Mouse (Mus musculus): ENCODE measurements around the gene Methig1. TPM values are rescaled to one million over a fixed set of nuclear protein-coding genes. Genes with fewer than 3 reads are reported as not detected.

Methig1 gene
- polyA plus RNA-seq, 1 experiment: not detected

- TF ChIP-seq CTCF (IDR thresholded peaks at IDR 0.05; ENCODE audit: borderline replicate concordance, insufficient read depth, low read length) (no peak), POLR2A (IDR thresholded peaks at IDR 0.05; ENCODE audit: low read depth, low read length) (no peak)
- Histone ChIP-seq H3K4me1 (ENCODE audit: control insufficient read depth, insufficient read depth, low read length) (peaks cover 2% of the 10 kb centered on the region; the same call in 1 of the 2 replicates), H3K4me3 (ENCODE audit: insufficient read depth, low read length) (no peak overlapping the region), H3K27ac (ENCODE audit: insufficient read depth, low read length) (no peak overlapping the region)
These were observed 61.1 kb downstream of the Methig1 start for GRCm38 (mm10) chr15:100414011-100414410.

DNA sequence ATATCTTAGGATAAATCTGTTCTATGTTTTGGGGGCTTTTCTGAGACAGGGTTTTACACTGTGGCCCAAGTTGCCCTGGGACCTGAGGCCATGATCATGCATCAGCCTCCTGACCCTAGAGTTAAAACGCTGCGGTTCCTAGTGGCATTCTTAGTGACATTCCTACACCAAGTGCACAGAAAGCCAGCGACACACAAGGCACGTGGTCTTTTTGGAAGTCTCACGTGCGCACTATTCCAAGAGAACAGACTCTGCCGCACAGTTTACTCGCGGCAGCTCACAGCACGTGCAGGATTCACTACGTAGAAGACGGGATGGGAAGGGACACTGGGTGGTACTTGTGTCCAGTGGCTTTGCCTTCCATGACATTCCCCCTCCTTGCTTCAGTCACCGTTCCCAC lies 62.0 kb downstream of the Methig1 start:
- H3K27ac ChIP-seq (ENCODE audit: insufficient read depth, low read length): no peak overlapping the region
- no peak overlapping the region for H3K4me3 ChIP-seq (ENCODE audit: insufficient read depth, low read length)
- peaks cover 10% of the 10 kb centered on the region for H3K4me1 ChIP-seq (ENCODE audit: control insufficient read depth, insufficient read depth, low read length)
- TF ChIP-seq POLR2A (IDR thresholded peaks at IDR 0.05; ENCODE audit: low read depth, low read length): no peak
- no peak for TF ChIP-seq CTCF (IDR thresholded peaks at IDR 0.05; ENCODE audit: borderline replicate concordance, insufficient read depth, low read length)

- Histone ChIP-seq H3K4me1 (ENCODE audit: control insufficient read depth, insufficient read depth, low read length) (peaks cover 13% of the 10 kb centered on the region), H3K4me3 (ENCODE audit: insufficient read depth, low read length) (no peak overlapping the region), H3K27ac (ENCODE audit: insufficient read depth, low read length) (no peak overlapping the region)
- TF ChIP-seq POLR2A (IDR thresholded peaks at IDR 0.05; ENCODE audit: low read depth, low read length) (no peak), CTCF (IDR thresholded peaks at IDR 0.05; ENCODE audit: borderline replicate concordance, insufficient read depth, low read length) (no peak)
These were observed 62.7 kb downstream of the Methig1 start for GRCm38 (mm10) chr15:100415684-100416083.

DNA sequence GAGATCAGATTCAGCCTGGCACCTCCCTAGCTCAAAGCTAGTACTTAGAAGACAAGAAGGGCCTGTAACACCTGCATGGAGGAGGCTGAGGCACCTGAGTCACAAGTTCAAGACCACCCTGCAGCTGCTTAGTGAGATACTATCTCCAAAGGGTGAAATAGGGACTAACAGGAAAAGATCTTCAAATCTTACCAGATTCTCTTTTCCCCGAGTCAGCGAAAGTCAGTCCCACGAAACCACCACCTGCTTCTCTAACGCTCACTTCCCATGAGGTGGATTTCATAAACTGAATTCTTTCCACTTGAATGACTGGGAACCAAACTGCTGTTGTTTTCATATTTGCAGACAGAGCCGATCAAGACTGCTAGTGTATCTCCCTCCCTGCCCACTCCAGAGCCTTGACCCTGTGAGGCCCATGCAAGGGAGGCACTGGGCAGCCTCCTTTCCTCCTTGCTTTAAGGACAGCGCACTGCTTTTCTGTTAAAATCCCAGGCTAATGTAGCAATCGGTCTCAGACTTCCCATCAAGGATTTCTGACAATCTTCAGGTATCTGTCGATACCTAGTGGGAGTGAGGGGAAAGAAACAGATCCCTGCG lies 65.0 kb downstream of the Methig1 start:
- Histone ChIP-seq H3K4me3 (ENCODE audit: insufficient read depth, low read length) (no peak overlapping the region), H3K27ac (ENCODE audit: insufficient read depth, low read length) (no peak overlapping the region), H3K4me1 (ENCODE audit: control insufficient read depth, insufficient read depth, low read length) (peaks cover 17% of the 10 kb centered on the region)
- TF ChIP-seq CTCF (IDR thresholded peaks at IDR 0.05; ENCODE audit: borderline replicate concordance, insufficient read depth, low read length): no peak
- no peak for TF ChIP-seq POLR2A (IDR thresholded peaks at IDR 0.05; ENCODE audit: low read depth, low read length)

DNA sequence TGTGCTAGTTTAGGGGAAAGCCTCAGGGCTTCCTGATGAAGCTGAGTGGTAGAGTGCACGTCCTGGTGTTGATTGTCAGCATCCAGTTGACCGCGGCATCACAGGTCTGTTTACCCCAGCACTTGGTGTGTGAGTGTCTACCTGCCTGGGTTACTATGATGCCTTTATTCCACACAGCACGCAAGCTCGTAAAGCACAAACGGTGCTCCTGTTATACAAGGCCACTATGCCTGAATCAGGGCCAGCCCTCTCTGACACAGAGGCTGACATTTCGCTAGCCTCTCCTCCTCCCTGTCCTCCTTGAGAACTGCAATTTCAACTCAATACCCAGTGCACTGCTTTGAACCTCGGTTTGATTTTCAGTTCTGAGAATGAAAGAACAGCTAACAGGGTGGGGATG lies 66.4 kb downstream of the Methig1 start:
- no peak overlapping the region for H3K27ac ChIP-seq (ENCODE audit: insufficient read depth, low read length)
- no peak overlapping the region for H3K4me3 ChIP-seq (ENCODE audit: insufficient read depth, low read length)

DNA sequence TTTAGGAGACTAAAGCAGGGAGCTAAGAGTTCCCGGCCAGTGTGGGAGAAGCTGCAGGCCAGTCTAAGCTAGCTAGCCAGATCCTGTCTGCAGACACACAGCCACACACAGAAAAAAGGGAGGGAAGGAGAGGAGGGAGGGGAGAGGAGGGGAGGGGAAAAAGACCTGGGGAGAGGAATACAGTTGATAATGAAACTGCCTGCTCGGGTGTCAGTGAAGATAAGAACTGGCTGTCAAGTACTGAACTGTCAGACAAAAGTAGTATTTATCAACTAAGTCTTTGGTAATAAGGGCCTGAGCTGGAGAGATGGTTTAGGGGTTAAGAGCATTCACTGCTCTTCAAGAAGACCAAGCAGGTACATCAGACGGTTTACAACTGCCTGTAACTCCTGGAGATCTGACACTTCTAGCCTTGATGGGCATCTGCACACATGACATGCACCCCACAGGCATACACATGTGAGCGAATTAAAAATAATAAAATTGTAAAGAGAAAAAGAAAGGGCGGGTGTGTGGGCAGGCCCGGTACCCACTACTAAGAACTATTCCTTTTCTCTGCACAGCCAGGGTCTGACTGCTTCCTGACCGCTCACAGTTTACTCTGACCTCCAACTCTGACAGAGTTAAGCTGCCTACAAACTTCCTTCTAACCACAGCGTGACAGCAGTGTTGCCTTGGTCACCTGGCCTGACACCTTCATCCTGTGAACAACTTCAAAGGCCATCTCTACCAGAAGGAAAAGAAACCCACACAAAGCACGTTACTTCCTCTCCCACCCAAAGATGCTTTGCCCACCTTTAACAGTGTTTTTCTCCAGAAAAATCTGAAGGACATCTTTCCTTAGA lies 67.2 kb downstream of the Methig1 start:
- no peak overlapping the region for H3K27ac ChIP-seq (ENCODE audit: insufficient read depth, low read length)
- no peak for TF ChIP-seq CTCF (IDR thresholded peaks at IDR 0.05; ENCODE audit: borderline replicate concordance, insufficient read depth, low read length)
- TF ChIP-seq POLR2A (IDR thresholded peaks at IDR 0.05; ENCODE audit: low read depth, low read length): no peak
- H3K4me3 ChIP-seq (ENCODE audit: insufficient read depth, low read length): no peak overlapping the region
- H3K4me1 ChIP-seq (ENCODE audit: control insufficient read depth, insufficient read depth, low read length): peaks cover 17% of the 10 kb centered on the region

More for the DNA sequence above, 66.4 kb downstream of the Methig1 start:
- no peak for TF ChIP-seq CTCF (IDR thresholded peaks at IDR 0.05; ENCODE audit: borderline replicate concordance, insufficient read depth, low read length)
- no peak for TF ChIP-seq POLR2A (IDR thresholded peaks at IDR 0.05; ENCODE audit: low read depth, low read length)
- peaks cover 17% of the 10 kb centered on the region for H3K4me1 ChIP-seq (ENCODE audit: control insufficient read depth, insufficient read depth, low read length)

DNA sequence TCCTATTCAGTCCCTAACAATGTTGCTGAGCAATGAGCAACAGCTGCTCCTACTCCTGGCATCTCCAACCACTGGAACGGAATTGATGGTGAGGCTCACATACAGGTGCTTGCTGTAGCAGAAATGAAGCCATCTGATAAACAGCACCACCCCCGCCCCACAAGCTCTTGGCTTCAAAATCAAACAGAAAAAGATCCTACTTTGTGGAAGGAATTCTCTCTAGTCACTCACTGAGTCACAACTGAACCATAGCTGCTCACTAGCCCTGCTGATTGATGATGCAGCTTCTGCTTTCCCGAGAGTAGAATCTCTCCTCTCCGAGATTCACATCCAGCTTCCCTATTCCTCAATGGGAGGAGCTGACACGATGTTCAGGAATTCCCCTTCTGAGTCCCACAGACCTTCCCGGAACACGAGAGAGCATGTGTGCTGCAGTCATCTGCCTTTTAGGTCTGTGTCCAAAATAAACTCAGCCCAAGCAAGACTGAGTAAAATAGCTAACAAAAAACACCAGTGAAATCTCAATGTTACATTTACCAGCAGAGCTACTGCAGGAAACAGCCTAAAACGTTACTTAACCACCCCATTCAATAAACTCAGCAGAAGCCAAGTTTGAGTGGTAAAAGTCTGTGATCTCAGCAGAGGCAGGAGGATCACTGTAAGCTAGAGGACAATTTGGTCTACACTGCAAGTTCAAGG lies 68.3 kb downstream of the Methig1 start:
- Histone ChIP-seq H3K4me3 (ENCODE audit: insufficient read depth, low read length) (peak overlapping the region; percentile 93), H3K4me1 (ENCODE audit: control insufficient read depth, insufficient read depth, low read length) (peaks cover 17% of the 10 kb centered on the region), H3K27ac (ENCODE audit: insufficient read depth, low read length) (peak overlapping the region; percentile 94)
- TF ChIP-seq POLR2A (IDR thresholded peaks at IDR 0.05; ENCODE audit: low read depth, low read length) (peak; percentile 59), CTCF (IDR thresholded peaks at IDR 0.05; ENCODE audit: borderline replicate concordance, insufficient read depth, low read length) (no peak)

- Histone ChIP-seq H3K27ac (ENCODE audit: insufficient read depth, low read length) (peak within 1 kb of the TSS; percentile 94), H3K4me3 (ENCODE audit: insufficient read depth, low read length) (peak within 1 kb of the TSS; percentile 93), H3K4me1 (ENCODE audit: control insufficient read depth, insufficient read depth, low read length) (peaks cover 17% of the 10 kb centered on the region)
These were observed 68.8 kb downstream of the Methig1 start, which contains the start of gene Gm5475 for GRCm38 (mm10) chr15:100421758-100422197. TSS of gene Gm5475 (plus strand) at chr15:100422147.

DNA sequence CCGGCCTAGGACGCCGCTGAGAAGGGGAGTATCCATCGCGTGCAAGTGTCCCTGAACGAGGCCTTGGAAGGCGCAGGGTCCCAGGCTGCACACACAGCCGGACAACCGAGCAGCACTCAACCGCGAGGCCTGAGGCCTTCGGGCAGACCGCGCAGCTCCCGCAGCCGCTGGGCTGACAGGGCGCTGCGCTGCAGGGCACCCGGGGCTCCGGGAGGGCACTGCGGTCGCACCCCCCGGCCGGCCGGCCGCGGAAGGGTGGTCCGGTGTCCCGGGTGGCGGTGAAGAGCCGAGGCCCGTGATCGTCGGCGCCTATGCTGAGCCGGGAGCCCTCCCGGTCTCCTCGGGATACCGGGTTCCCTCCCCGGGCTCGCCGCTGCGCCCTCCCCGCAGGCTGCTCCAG lies 69.5 kb downstream of the Methig1 start:
- no peak for TF ChIP-seq POLR2A (IDR thresholded peaks at IDR 0.05; ENCODE audit: low read depth, low read length)
- no peak for TF ChIP-seq CTCF (IDR thresholded peaks at IDR 0.05; ENCODE audit: borderline replicate concordance, insufficient read depth, low read length)
- Histone ChIP-seq H3K4me1 (ENCODE audit: control insufficient read depth, insufficient read depth, low read length) (peaks cover 17% of the 10 kb centered on the region), H3K4me3 (ENCODE audit: insufficient read depth, low read length) (peak overlapping the region; percentile 93), H3K27ac (ENCODE audit: insufficient read depth, low read length) (peak overlapping the region; percentile 38)
